Mouse (Mus musculus): Measurements from ENCODE around the gene Cln6. TPM values are rescaled to one million over a fixed set of nuclear protein-coding genes. Genes with fewer than 3 reads are reported as not detected.

The Cln6 gene
- polyA plus RNA-seq, 1 experiment from 2014 or later, result 15.2 TPM

DNA sequence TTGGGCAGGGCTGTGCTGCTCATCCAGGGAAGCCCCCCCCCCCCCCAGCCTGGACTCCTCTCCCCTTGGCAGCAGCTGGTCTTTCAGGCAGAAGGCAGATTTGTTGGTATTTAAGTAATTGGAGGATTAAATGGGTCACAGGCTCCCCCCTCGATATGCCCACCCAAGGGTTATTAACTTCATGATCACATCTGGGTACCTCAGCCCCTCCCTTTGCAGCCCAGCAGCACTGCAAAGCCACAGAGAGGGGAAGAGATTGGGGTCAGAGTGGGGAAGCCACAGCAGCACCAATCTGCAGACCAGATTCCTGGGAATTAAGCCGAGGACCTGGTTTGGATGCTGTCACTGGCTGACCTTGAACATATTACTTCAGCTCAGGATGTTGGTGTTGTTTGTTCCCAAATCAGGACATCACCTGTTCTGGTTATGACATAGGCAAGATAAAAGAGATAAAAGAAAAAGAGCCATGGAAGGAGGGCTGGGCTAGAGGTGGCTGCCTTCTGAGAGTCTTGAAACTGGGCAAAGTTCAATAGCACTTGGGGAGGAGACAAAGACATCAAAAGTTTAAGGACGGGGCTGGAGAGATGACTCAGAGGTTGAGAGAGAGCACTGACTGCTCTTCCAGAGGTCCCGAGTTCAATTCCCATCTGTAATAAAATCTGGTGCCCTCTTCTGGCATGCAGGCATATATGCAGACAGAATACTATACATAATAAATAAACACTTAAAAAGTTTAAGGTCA, 2.7 kb upstream of the Cln6 start:
- H3K4me2 ChIP-seq, result no peak overlapping the region
- no peak overlapping the region for H3K9ac ChIP-seq
- H3K27ac ChIP-seq, result no peak overlapping the region
- no peaks in the 10 kb centered on the region for H3K36me3 ChIP-seq
- no peaks in the 10 kb centered on the region for H3K27me3 ChIP-seq (replicated peaks)
- ATAC-seq, result no peak
- H3K4me1 ChIP-seq, result peaks cover 49% of the 10 kb centered on the region
- 44% methylated on average over 4 of the region's 4 CpGs for WGBS (ENCODE audit: insufficient replicate concordance)
- no peak overlapping the region for H3K4me3 ChIP-seq
- H3K9me3 ChIP-seq (replicated peaks), result no peaks in the 10 kb centered on the region

DNA sequence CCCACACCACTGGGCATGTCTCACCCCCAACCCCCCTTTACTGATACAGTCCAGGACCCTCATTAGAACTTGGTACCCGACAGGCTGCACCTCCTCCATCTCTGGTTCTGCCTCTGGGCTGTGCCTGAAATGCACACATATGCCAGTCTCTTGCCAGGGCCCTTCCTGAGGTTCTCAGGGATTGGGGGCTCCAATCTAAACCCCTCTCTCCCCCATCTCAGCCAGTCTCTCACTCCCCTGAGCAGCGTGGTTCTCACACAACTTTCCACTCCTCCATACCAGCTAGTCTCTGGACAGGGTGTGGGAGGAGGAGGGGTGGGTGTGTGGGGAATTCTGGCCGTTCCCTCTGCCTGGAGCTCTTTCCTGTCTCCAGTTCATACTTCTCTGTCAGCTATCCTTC, 974 bp upstream of the Cln6 start:
- Histone ChIP-seq H3K4me2 (peak overlapping the region; percentile 89), H3K9me3 (replicated peaks) (no peaks in the 10 kb centered on the region), H3K27me3 (replicated peaks) (no peaks in the 10 kb centered on the region), H3K27ac (peak overlapping the region; percentile 90), H3K36me3 (no peaks in the 10 kb centered on the region), H3K4me1 (peaks cover 55% of the 10 kb centered on the region), H3K4me3 (peak overlapping the region; percentile 76; the same call in 1 of the 2 replicates), H3K9ac (peak overlapping the region; percentile 94)
- 40% methylated on average over 3 of the region's 3 CpGs for whole genome bisulfite sequencing (ENCODE audit: insufficient replicate concordance)
- no peak for ATAC-seq

DNA sequence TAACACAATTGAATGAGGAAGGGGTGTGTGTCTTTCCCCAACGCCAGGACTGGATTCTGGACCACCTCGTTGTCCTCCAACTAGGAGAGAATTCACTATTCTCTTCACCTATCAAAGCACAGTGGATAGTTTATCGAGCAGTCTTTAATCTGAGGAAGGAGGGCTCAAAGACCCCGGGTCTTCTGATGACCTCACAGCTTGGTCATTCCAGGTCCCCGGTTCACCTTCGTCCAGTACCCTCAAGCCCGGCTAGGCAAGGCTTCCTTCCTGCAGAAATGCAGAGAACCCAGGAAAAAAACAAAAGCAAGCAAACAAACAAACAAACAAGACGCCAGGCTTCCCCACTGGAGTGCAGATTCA, 459 bp upstream of the Cln6 start:
- no peaks in the 10 kb centered on the region for H3K36me3 ChIP-seq
- no peaks in the 10 kb centered on the region for H3K9me3 ChIP-seq (replicated peaks)
- peak overlapping the region; percentile 90 for H3K27ac ChIP-seq
- peaks cover 60% of the 10 kb centered on the region for H3K4me1 ChIP-seq
- peak overlapping the region; percentile 94 for H3K9ac ChIP-seq
- H3K4me2 ChIP-seq, result peak overlapping the region; percentile 89
- no peaks in the 10 kb centered on the region for H3K27me3 ChIP-seq (replicated peaks)
- no peak for ATAC-seq
- H3K4me3 ChIP-seq, result peak overlapping the region; percentile 76
- 6% methylated on average over 8 of the region's 8 CpGs for WGBS (ENCODE audit: insufficient replicate concordance)

DNA sequence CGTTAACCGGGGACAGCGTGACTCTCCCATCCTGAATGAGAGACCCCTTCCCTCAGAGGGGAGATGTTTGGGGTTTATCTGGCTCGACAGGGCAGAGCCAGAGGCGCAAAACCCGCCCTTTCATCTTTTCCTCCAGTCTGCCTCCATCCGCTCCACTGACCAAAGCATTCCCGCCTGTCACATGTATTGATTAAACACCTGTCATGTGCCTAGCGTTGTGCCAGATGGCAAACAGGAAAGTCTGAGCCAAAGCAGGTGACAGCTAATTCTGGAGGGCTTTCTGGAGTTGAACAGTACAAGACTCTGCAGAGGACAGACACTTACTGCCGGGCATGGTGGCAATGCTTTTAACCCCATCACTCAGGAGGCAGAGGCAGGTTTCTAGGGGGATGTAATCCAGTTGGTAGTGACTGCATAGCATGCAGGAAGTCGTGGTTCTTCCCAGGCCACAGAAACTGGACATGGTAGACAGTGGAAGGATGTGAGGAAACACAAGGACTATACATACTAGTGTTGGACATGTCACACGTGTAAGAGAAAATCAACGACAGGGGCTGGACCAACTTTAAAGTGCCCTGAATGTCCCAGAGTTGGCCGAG, 686 bp downstream of the Cln6 start:
- H3K27me3 ChIP-seq (replicated peaks), result no peaks in the 10 kb centered on the region
- peak overlapping the region; percentile 76 for H3K4me3 ChIP-seq
- H3K9ac ChIP-seq, result peak overlapping the region; percentile 94
- H3K9me3 ChIP-seq (replicated peaks), result no peaks in the 10 kb centered on the region
- 7% methylated on average over 14 of the region's 14 CpGs for WGBS (ENCODE audit: insufficient replicate concordance)
- no peak; the same call in 1 of the 2 replicates for ATAC-seq
- peaks cover 61% of the 10 kb centered on the region for H3K4me1 ChIP-seq
- peak overlapping the region; percentile 90 for H3K27ac ChIP-seq
- H3K4me2 ChIP-seq, result peak overlapping the region; percentile 89
- H3K36me3 ChIP-seq, result no peaks in the 10 kb centered on the region

DNA sequence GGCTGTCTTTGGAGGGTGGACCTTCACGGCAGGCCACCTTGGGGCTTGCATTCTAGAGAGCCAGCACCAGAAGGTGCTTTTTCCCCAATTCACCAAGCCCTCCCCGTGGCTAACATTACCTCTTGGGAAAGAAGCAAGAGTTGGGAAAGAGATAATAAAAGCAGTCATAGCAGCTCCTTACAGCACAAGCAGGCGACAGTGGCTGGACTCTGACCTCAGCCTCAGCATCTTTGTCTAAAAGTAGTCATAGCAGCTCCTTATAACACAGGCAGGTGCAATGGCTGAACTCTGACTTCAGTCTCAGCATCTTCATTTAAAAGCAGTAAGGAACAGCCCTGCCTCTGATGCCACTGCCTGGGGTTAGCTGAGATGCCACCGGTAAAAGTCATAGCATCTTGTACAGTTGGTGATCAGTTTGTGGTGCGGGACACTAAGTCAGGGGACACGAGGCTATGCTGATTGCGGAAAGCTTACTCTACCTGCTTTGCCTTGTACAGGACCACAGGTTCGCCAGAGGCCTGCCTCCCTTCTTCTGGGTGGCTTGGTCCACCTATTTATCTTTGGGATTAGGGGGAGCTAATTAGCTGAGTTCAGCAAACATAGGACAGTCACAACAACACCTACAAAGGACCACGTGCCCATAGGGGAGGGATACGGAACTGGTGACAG, 4.9 kb downstream of the Cln6 start:
- H3K9ac ChIP-seq, result no peak overlapping the region
- peaks cover 39% of the 10 kb centered on the region for H3K4me1 ChIP-seq
- no peaks in the 10 kb centered on the region for H3K27me3 ChIP-seq (replicated peaks)
- H3K36me3 ChIP-seq, result peaks cover 16% of the 10 kb centered on the region
- ATAC-seq, result no peak
- H3K27ac ChIP-seq, result no peak overlapping the region
- no peaks in the 10 kb centered on the region for H3K9me3 ChIP-seq (replicated peaks)
- H3K4me2 ChIP-seq, result no peak overlapping the region
- H3K4me3 ChIP-seq, result no peak overlapping the region
- 80% methylated on average over 10 of the region's 10 CpGs for WGBS (ENCODE audit: insufficient replicate concordance)

DNA sequence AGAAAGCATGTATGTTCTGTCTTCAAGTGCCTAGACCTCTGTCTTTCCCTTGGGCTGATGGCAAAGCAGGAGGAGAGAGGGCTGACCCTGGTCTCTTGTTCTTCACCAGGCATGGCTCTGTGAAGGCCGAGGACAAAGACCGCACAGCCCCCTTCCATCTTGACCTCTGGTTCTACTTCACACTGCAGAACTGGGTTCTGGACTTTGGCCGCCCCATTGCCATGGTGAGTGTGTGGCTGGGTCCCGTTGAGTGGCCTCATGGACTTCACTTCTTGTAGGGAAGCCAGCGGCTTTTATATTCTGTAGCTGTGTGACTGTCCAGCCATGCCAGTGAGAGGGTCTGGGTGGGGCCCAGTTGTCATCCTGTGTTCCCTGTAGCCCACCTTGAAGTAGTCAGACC, 5.9 kb downstream of the Cln6 start:
- no peak overlapping the region for H3K4me3 ChIP-seq
- no peaks in the 10 kb centered on the region for H3K9me3 ChIP-seq (replicated peaks)
- H3K36me3 ChIP-seq, result peaks cover 24% of the 10 kb centered on the region
- 76% methylated on average over 5 of the region's 5 CpGs for WGBS (ENCODE audit: insufficient replicate concordance)
- no peak for ATAC-seq
- no peak overlapping the region for H3K9ac ChIP-seq
- H3K27me3 ChIP-seq (replicated peaks), result no peaks in the 10 kb centered on the region
- no peak overlapping the region for H3K4me2 ChIP-seq
- peaks cover 32% of the 10 kb centered on the region for H3K4me1 ChIP-seq
- H3K27ac ChIP-seq, result no peak overlapping the region

DNA sequence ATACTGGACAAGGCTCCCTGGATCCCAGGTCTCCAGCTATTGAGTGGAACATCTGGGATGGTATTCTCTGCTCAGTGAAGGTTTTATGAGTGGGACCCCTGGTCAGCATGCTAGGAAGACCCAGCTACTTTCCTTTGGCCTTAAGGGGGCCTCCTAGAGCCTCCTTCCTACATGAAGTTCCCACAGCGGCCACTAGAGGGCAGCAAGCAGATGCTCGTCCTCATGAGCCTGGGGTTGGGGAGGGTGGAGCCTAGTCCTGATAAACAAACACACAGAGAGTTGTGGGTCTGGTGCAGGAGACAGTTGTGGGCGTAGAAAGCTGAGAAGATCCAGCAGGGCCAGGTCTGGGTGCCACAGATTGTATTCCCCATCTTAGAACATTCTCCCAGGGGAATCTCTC, 9.1 kb downstream of the Cln6 start:
- peak overlapping the region; percentile 42 for H3K27ac ChIP-seq
- 2% methylated on average over 3 of the region's 3 CpGs for WGBS (ENCODE audit: insufficient replicate concordance)
- H3K4me2 ChIP-seq, result no peak overlapping the region

DNA sequence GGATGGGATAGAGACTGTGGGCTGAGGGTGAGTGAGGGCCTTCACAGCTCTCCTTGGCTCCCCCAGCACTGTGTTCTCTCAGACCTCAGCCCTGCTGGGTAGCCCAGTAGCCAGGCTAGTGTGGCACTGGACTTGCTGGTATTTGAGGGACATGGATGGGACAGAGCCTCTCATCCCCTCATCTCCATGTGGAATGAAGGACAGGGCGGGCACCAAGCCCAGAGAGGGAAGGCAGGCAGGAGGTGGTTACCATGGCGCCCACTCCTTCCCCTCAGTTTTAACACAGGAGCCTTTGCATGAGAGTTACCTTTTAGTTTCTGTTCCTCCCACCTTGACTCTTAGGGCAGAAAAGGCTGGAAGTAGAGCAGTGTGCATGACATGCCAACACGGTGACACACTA, 10.1 kb downstream of the Cln6 start:
- Histone ChIP-seq H3K4me3 (no peak overlapping the region), H3K9me3 (replicated peaks) (no peaks in the 10 kb centered on the region), H3K4me1 (peaks cover 6% of the 10 kb centered on the region), H3K36me3 (peaks cover 52% of the 10 kb centered on the region), H3K9ac (no peak overlapping the region), H3K4me2 (no peak overlapping the region), H3K27me3 (replicated peaks) (no peaks in the 10 kb centered on the region), H3K27ac (no peak overlapping the region)
- 86% methylated on average over 3 of the region's 3 CpGs for WGBS (ENCODE audit: insufficient replicate concordance)
- ATAC-seq, result no peak

More for the DNA sequence above, 9.1 kb downstream of the Cln6 start:
- ATAC-seq, result peak; percentile 77
- peaks cover 11% of the 10 kb centered on the region for H3K4me1 ChIP-seq
- peaks cover 52% of the 10 kb centered on the region for H3K36me3 ChIP-seq
- no peaks in the 10 kb centered on the region for H3K27me3 ChIP-seq (replicated peaks)
- H3K9ac ChIP-seq, result 0 out of 2 replicates have a peak overlapping the region, but pooled peaks have one; percentile 1
- no peaks in the 10 kb centered on the region for H3K9me3 ChIP-seq (replicated peaks)
- H3K4me3 ChIP-seq, result no peak overlapping the region

DNA sequence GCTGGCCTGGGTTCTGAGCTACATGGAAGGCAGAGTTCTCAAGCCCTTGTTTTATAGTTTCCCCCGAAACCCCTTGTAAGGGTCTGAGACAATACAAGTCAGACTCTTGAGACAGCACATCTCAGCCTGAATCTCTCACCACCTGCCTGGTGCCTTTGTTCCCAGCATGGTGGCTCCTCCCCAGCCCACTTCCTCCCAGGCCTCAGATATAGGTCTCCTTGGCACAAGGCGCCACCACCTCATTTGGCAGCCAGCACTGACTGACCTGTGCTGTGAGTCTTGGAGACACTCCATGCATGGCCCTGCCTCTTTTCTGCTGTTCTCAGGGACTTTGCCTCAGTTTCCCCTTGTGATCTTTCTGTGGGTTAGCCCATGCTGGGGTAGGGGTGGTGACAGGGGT, 13.0 kb downstream of the Cln6 start:
- Histone ChIP-seq H3K27me3 (replicated peaks) (no peaks in the 10 kb centered on the region), H3K36me3 (peaks cover 43% of the 10 kb centered on the region), H3K4me1 (peaks cover 6% of the 10 kb centered on the region), H3K9me3 (replicated peaks) (no peaks in the 10 kb centered on the region), H3K4me3 (no peak overlapping the region), H3K9ac (no peak overlapping the region), H3K27ac (no peak overlapping the region), H3K4me2 (no peak overlapping the region)
- WGBS (ENCODE audit: insufficient replicate concordance), result 80% methylated on average over 2 of the region's 2 CpGs
- no peak for ATAC-seq

DNA sequence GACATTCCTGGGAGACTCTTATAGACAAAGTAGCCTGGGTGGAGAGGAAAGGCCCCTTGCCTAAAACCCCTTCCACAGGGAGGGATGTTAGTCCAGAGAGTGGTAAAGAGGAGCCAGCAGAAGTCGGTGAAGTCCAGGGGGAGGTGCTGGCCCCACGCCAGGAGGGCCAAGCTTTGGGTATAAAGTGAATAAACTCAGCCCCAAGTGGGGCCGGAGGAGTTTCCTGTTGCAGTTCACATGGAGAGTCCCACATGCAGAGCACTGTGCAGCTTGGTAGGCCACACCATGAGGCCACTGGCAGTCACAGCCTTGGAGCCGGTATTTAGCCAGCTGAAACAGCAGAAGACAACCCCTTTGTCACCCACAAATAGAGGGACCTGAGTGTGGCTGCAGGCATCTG, 15.9 kb downstream of the Cln6 start:
- ATAC-seq, result no peak
- H3K4me3 ChIP-seq, result no peak overlapping the region
- H3K9ac ChIP-seq, result no peak overlapping the region
- peaks cover 12% of the 10 kb centered on the region for H3K4me1 ChIP-seq
- no peak overlapping the region for H3K4me2 ChIP-seq
- 55% methylated on average over 4 of the region's 4 CpGs for WGBS (ENCODE audit: insufficient replicate concordance)
- no peaks in the 10 kb centered on the region for H3K9me3 ChIP-seq (replicated peaks)
- no peak overlapping the region for H3K27ac ChIP-seq
- H3K36me3 ChIP-seq, result peaks cover 28% of the 10 kb centered on the region
- H3K27me3 ChIP-seq (replicated peaks), result no peaks in the 10 kb centered on the region

DNA sequence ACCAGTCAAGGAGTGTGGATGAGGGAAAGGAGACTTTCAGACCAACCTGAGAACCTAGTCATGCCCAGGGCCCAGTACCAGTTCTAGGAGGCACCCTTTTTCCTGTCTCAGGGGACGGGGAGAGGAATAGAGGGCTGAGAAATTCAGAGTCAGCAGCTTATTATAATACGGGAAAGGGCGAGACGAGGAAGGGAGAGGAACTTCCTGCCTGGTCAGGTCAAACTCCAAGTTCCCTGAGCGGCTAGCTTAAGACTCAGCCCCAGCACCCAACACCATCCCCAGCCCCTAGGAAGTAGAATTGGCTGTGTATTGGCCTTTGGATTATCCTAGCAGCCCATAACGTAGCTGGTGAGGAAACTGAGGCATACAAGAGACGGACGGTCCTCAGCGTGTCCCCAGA, 18.6 kb downstream of the Cln6 start:
- no peak overlapping the region for H3K4me3 ChIP-seq

DNA sequence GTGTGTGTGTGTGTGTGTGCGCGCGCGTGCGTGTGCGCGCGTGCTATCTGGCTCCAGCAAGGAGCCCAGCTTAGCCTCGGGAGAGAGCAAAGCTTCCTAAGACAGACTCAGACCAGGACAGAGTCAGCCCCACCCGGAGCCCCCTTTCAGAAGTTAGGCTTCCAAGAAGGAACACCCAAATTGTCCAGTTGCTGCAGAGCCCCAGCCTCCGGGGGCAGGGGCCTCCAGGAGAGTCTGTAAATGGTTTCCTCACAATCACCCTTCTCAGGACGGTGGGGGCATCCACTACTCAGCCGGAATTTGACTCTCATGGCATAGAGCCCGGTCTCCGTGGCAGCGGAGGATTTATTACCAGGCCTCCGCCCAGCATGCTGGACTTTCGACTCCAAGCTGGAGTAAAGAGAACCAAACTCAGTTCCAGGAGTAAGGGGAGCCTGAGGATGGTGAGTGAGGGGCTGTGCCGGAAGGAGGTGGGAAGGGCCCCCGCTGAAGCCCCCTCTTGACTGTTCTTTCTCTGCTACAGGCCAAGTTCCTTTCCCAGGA, 19.2 kb downstream of the Cln6 start, which contains the start of gene Calml4:
TSS of gene Calml4 (plus strand) at position 362 of the 543 bp plus-strand sequence.
- no peak within 1 kb of the TSS for H3K4me2 ChIP-seq
- H3K27me3 ChIP-seq (replicated peaks), result no peaks in the 10 kb centered on the region
- 66% methylated on average over 20 of the region's 20 CpGs for WGBS (ENCODE audit: insufficient replicate concordance)
- no peak within 1 kb of the TSS for H3K9ac ChIP-seq
- no peak within 1 kb of the TSS for H3K4me3 ChIP-seq
- H3K4me1 ChIP-seq, result peaks cover 12% of the 10 kb centered on the region
- H3K36me3 ChIP-seq, result no peaks in the 10 kb centered on the region
- H3K27ac ChIP-seq, result no peak within 1 kb of the TSS
- ATAC-seq, result no peak
- H3K9me3 ChIP-seq (replicated peaks), result no peaks in the 10 kb centered on the region

More for the DNA sequence above, 18.6 kb downstream of the Cln6 start:
- 53% methylated on average over 9 of the region's 9 CpGs for WGBS (ENCODE audit: insufficient replicate concordance)
- Histone ChIP-seq H3K9me3 (replicated peaks) (no peaks in the 10 kb centered on the region), H3K36me3 (peaks cover 2% of the 10 kb centered on the region; the same call in 1 of the 2 replicates), H3K9ac (no peak overlapping the region), H3K27me3 (replicated peaks) (no peaks in the 10 kb centered on the region), H3K27ac (no peak overlapping the region), H3K4me1 (peaks cover 12% of the 10 kb centered on the region), H3K4me2 (no peak overlapping the region)
- no peak for ATAC-seq

Data from liver, embryonic 12.5 days (tissue).